Mouse (Mus musculus): Measurements from ENCODE around the gene Stab1. TPM values are rescaled to one million over a fixed set of nuclear protein-coding genes. Genes with fewer than 3 reads are reported as not detected.
A peak's percentile ranks its signal among the peaks of the same experiment; 100 is the strongest.

The Stab1 gene
- total RNA-seq, 1 experiment from 2014 or later, result 74.4 TPM

- DNase-seq, result peak; percentile 89
Observed at GRCm38 (mm10) chr14:31194891-31195513, 26.6 kb upstream of the Stab1 start.

- DNase-seq, result no peak
Observed at GRCm38 (mm10) chr14:31194441-31194840, 26.0 kb upstream of the Stab1 start.

GRCm38 (mm10) chr14:31193791-31194190 lies 25.4 kb upstream of the Stab1 start:
- DNase-seq, result no peak

- DNase-seq, result no peak
Observed at GRCm38 (mm10) chr14:31191936-31192335, 23.5 kb upstream of the Stab1 start.

- DNase-seq, result no peak
Observed at GRCm38 (mm10) chr14:31189348-31189747, 20.9 kb upstream of the Stab1 start.

- DNase-seq, result no peak
Observed at GRCm38 (mm10) chr14:31188771-31189181, 20.3 kb upstream of the Stab1 start.

- peak; percentile 76 for DNase-seq
Observed at GRCm38 (mm10) chr14:31186656-31187055, 18.2 kb upstream of the Stab1 start.

- DNase-seq, result no peak
Observed at GRCm38 (mm10) chr14:31184195-31184594, 15.8 kb upstream of the Stab1 start.

- DNase-seq, result no peak
Observed at GRCm38 (mm10) chr14:31183541-31183940, 15.1 kb upstream of the Stab1 start.

GRCm38 (mm10) chr14:31182786-31183290 lies 14.4 kb upstream of the Stab1 start:
- no peak for DNase-seq

- DNase-seq, result no peak
Observed at GRCm38 (mm10) chr14:31181512-31181911, 13.1 kb upstream of the Stab1 start.

- no peak for DNase-seq
Observed at GRCm38 (mm10) chr14:31179677-31180365, 11.4 kb upstream of the Stab1 start.

- no peak for DNase-seq
Observed at GRCm38 (mm10) chr14:31177715-31178114, 9.3 kb upstream of the Stab1 start.

- no peak for DNase-seq
Observed at GRCm38 (mm10) chr14:31177287-31177686, 8.8 kb upstream of the Stab1 start.

GRCm38 (mm10) chr14:31173537-31173936 lies 5.1 kb upstream of the Stab1 start:
- DNase-seq, result no peak

GRCm38 (mm10) chr14:31172781-31173455 lies 4.5 kb upstream of the Stab1 start:
- DNase-seq, result peak; percentile 48

- no peak for DNase-seq
Observed at GRCm38 (mm10) chr14:31171821-31172220, 3.4 kb upstream of the Stab1 start.

- DNase-seq, result peak; percentile 57
Observed at GRCm38 (mm10) chr14:31171386-31171785, 2.9 kb upstream of the Stab1 start.

GRCm38 (mm10) chr14:31170963-31171362 lies 2.5 kb upstream of the Stab1 start:
- DNase-seq, result no peak

GRCm38 (mm10) chr14:31169508-31169907 lies 1.1 kb upstream of the Stab1 start:
- DNase-seq, result no peak

- DNase-seq, result no peak
Observed at GRCm38 (mm10) chr14:31166827-31167226, 1.6 kb downstream of the Stab1 start.

- DNase-seq, result peak; percentile 54
Observed at GRCm38 (mm10) chr14:31165991-31166630, 2.3 kb downstream of the Stab1 start.

GRCm38 (mm10) chr14:31165458-31165857 lies 3.0 kb downstream of the Stab1 start:
- no peak for DNase-seq
